Mouse (Mus musculus): Measurements from ENCODE around the gene Aars2.

Gene Aars2

DNA sequence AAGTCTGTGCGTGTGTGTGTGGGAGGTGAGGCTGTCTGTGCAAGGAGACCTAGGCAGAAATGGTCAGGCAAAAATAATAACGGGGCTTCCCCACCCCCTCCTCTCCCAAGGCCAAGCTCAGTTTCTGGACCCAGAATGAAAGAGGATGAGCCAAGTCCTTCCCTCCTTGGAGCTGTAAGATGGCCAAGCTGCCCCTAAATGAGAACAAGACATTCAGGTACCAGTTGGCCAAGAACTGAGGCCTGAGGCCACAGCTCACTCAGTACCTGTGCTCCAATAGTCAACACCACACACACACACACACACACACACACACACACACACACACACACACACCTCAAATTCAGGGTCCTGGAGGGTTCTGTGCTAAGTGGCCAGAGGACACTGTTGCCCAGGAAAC lies 36.1 kb downstream of the Aars2 start:
- in situ Hi-C loops (cut with MboI) = no loop called here

DNA sequence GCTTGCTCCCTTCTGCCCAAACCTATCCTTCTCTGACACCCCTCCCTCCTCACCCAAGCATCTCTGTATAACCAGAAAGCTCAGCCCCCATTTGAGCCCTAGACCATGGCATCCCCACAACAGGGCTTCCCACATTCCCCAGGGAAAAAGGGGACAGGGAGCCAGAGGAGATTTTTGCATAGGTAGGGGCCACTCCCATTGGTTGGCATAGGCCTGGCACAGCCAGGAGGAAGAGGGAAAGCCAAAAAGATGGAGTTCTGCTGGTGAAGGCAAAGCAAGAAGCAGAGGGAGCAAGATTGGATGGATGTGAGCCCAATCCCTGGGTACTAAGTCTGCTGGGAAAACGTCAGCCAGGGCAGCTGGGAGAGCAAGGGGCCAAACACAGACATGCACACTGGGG lies 36.5 kb downstream of the Aars2 start:
- in situ Hi-C loops (cut with MboI) = no loop called here

DNA sequence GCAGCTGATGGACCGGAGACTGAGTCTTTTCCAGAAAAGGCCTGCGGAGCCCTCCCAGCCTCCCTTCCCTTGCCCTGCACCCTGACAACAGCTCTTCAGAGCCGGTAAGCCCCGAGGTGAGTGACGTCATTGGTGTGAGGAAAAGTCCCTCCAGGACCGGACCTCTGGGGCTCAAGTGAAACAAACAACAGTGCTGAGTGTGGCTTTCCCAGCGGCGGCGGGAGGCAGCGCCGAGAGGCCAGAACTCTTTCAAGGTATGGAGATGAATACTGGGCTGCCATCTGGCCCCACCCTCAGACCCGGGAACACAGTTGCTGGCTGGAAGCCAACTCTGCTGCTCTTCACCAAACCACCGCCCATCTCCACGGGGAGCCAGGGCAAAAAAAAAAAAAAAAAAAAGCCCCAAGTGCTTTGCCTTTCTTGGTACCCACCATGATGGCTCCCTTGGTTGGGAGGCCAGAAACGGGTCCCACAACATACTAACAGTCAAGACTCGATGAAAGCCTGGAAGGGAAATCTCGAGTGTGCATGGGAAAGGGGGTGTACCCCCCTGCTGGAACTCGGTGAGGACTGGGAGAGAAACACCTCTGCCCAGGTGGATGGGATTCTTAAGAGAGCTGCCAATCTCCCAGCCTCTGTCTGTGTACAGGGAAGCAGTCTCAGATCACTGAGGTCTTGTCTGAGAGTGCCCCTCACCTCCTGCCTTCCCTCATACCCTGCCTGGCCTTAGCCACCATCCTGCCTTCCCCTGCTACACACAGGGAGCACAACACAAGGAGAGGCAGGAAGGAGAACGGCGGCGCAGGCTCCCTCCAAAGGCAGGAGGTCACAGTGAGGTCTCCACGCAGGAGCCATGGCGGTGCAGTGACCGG lies 37.6 kb downstream of the Aars2 start:
- in situ Hi-C loops (cut with MboI) = no loop called here

DNA sequence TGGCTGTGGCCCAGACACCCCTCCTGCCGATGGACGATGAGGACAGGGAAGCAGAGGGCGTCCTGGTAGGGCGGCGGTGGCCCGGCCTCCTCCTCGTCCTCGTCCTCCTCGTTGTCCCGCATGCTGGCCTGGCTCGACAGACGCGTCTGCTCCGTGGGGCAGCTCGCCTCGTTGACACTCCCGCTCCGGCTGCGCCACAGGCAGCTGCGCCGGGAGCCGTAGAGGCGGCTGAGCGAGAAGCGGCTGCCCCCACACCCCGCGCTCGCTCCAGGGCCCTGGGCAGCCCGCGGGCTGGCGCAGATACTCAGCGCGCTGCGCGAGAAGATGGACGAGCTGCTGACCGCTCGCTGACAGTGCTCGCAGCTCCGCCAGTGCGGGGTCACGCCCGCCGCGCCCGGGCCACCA lies 38.2 kb downstream of the Aars2 start:
- in situ Hi-C loops (cut with MboI) = no loop called here

DNA sequence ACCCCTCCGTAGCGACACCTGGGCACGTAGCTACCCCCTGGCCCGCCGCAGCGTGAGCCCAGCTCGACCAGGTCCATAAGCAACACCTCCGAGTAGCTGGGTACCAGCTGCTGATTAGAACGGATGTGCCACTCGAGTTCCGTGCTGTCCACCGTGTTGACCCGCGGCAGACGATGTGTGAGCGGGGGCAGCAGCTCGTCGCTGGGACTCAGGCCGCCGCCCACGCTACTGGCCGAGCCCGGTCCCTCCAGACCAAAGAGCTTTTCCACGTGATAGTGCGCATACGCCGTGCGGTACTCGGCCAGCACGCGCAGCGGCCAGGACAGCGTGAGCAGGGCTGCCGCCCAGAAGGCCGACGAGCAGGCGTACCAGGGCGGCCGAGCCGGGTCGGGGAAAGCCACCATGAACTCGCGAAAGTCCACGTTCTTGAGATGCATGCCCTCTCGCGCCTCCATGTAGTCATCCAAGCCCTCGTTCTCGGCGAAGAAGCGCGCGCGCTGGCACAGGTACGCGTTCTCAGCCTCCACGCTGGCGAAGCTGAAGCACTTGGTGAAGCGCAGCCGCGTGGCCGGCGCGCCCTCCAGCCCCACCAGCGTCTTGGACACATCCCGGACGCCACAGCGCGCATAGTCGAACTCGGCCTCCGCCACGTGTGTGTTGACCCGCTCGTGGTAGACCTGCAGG lies 38.8 kb downstream of the Aars2 start:
- in situ Hi-C loops (cut with MboI) = no loop called here

DNA sequence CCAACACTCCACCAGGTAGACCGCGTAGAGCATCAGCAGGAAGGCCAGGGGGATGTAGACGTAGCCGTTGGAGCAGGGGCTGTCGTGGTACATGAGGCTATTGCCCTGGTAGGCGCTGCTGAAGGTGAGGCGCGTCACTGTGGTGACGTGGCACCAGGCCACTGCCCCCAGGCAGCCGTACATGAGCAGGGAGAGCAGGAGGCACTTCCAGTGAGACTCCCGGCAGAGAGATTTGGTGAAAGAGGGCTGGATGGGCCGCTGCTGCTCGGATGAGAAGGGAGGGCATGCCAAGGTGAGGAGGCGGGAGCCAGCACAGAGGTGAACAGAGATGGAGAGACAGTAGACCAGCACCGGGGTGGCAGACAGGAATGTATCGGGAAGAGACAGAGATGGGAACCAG lies 40.3 kb downstream of the Aars2 start:
- in situ Hi-C loops (cut with MboI) = no loop called here

DNA sequence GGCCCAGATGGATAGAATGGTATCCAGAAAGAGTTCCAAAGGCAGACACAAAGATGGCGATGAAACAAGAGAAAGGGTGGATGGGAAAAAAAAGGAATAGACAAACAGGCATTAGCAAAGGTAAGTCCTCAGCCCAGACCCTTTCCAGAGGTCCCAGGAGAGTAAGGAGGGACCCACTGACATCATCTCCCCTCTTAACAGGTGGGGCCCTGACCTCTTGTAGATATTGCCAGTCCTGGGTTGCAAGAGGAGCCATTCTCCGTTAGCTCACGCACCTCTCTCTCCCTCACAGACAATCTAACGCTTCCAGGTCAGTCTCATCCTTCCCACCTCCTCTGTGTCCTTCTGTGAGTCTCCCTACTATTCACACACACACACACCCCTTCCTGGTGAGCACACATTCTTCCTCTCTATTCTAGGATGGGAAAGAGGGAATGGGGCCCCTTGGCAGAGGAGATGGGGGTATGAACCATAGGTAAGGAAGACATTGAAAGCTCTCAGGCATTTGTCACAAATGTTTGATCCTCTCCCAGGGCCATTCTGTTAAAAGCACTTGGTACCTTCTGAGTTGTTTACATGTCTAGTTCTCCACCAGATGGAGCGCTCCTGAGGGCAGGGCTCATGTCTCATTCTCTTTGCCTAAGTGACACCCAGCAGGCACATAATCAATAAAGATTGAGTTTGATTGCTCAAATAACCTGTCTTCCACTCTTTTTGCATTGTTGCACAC lies 41.0 kb downstream of the Aars2 start:
- in situ Hi-C loops (cut with MboI) = no loop called here

DNA sequence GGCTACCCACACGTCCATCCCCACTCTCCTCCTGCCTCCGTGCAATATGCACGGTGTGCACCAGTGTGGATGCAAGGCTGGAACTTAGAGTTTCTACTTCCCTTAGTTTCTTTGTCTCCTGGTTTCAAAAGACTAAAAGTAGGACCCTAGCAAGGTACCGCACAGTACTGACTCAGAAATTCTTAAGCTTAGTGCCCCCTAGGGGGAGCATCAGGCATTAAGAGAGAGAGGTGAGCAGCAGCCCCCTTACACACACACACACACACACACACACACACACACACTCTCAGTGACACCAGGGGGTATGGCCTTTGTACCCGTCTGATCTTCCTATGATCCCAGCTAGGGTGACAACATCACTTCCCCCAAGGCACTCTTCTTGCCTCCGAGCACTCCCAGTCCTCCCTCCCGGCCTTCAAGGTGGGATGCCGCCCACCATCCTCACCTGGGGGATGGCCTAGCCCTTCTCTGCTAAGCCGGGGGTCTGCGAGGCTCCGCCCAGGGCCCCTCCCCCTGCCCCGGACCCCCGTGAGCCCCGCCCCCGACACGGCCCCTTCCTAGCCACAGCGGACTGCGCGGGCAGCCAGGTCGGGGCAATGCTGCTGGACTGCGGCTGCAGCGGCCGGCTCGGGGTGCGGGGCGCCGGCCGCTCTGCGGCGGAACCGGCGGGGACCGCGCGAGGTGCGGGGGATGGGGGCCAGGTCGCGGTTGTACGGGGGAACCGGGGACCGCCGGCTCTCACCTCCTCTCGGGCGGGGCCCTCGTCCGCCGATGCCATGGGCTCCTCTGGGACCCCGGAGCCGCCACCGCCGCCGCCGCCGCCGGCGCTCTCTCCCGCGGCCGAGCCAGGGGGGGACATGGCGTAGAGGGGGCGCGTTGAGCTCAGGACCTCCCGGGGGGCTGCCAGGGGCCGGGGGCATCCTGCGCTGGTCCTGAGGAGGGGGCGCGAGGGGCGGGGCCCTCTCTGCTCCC lies 42.2 kb downstream of the Aars2 start:
- in situ Hi-C loops (cut with MboI) = no loop called here

DNA sequence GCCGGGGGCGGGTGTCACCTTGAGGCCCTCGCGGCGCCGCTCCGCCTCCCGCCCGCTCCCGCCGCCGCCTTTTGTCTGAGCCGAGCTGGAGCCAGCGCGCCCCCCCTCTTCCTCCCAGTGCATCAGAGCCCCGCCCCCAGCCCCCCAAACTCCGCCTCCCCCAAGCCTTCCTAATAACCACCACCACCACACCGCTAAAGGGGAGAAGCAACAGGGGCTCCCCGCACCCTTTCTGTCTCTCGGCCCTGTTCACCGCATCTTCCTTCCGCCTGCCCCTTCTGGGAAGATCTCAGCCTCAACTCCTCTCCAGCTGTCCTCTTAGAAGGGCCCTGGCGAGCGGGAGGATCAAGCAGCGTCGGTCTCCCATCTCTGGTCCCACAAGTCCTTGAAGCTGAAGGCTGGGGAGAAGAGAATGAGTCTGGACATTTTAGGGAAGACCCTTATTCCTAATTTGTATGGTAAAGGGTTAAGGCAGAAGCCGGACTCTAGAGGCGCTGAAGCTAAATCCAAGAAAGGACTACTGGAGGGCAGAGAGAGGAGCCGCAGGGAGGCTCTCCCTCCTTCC lies 43.1 kb downstream of the Aars2 start, which contains the start of gene Tmem151b:
Gene Tmem151b (minus strand): TSS at position 61 of the 565 bp plus-strand sequence.
- in situ Hi-C loops (cut with MboI) = loop anchor here (5.0 kb wide), 1 partner anchor 32 kb away; no protein-coding TSS in a partner anchor

DNA sequence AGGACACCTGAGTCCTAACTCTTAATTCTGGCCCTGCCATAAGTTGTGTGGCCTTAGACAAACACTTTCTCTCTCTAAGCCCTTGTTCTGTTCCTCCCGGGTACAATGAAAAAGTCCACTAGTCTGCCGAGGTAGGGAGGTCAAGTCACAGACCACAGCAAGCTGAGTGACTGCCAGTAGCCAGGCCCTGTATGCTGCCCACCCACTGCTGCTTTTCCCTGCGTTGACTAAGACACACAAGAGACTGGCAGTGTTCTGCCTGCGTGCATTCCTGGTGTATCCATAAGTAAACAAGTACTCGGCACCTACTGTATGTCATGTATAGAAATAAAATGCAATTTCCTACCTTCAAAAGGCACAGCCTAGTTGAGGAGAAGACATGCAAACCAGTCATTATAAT lies 43.6 kb downstream of the Aars2 start:
- in situ Hi-C loops (cut with MboI) = loop anchor here (5.0 kb wide), 1 partner anchor 33 kb away; no protein-coding TSS in a partner anchor

DNA sequence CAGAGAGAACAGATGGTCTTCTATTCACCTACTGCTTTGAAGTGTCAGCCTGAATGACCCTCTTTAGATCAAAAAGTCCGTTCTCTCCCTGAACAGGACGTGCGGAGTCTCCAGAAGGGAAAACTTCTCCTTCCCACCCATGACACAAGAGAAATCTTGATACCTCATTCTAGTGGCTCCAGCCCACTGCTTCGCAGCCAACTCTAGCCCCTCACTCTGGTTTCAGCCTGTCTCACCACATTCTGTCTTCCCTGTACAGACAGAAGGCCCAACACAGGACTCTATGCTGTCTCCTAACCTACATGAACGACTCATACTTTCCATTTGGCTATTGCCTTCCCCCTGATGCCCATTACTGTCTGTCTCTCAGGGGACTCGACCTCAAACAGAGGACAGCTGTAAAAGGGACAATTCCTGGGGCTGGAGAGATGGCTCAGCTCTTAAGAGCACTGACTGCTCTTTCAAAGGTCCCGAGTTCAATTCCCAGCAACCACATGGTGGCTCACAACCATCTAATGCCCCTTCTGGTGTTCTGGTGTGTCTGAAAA lies 44.7 kb downstream of the Aars2 start:
- in situ Hi-C loops (cut with MboI) = loop anchor here (5.0 kb wide), 1 partner anchor 34 kb away; no protein-coding TSS in a partner anchor

DNA sequence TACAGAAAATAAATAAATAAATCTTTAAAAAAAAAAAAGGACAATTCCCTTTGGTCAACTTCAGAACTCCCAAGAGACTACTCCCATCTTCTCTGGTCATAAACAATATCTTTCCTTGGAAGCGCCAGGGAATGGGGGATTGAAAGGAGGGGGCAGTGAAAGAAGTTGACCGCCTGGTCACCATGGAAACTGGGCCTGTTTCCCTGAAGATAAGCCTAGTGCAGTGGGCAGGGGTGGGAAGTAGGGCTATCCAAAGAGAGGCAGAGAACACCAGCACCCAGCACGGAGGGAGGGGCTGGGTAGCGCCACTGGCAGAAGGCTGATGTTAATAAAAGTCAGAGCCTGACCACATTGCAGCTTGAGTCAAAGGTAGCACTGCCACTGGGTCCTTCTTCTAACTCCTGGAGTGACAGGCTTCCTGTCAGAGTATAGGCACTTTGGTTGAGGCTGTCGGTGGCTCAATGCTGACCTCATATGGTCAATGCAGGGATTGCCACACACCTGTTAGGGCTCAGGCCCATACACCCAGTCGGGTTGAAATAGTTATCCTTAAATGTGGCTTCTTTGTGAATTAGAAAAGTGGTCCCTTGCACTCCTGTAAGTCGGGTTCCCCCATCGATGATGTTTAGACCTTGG lies 45.3 kb downstream of the Aars2 start:
- in situ Hi-C loops (cut with MboI) = loop anchor here (5.0 kb wide), 1 partner anchor 35 kb away; no protein-coding TSS in a partner anchor

DNA sequence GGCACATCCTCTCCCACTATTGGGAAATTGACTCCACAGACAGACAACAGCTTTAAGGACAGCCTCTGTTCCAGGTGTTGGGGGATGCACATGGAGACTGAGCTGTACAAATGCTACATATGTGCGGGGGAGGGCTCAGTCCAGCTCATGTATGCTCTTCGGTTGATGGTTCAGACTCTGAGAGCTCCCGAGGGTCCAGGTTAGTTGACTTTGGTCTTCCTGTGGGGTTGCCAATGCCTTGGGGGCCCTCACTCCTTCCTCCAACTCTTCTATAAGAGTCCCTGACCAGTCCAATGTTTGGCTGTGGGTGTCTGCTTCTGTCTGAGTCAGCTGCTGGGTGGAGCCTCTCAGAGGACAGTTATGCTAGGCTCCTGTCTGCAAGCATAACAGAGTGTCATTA lies 46.4 kb downstream of the Aars2 start:
- in situ Hi-C loops (cut with MboI) = loop anchor here (5.0 kb wide), 1 partner anchor 36 kb away; no protein-coding TSS in a partner anchor

DNA sequence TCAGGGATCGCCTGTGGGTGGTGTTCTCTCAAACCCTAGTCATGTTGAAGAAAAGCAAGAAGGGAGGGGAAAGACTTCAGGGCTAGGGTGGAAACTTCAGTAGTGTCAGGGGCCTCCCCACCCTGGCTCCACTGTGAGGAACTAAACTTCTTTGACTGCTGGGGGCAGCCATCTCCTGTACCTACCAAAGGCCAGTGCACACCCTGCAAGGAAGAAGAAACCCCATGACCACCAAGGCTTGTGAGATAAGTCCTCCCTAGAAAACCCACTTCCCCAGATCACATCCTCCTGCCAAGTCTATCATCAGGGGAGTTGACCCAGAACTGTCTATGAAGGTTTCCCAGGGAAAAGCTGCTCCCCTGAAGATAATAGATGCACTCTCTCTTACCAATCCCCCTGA lies 47.8 kb downstream of the Aars2 start:
- in situ Hi-C loops (cut with MboI) = loop anchor here (5.0 kb wide), 1 partner anchor 37 kb away; no protein-coding TSS in a partner anchor

DNA sequence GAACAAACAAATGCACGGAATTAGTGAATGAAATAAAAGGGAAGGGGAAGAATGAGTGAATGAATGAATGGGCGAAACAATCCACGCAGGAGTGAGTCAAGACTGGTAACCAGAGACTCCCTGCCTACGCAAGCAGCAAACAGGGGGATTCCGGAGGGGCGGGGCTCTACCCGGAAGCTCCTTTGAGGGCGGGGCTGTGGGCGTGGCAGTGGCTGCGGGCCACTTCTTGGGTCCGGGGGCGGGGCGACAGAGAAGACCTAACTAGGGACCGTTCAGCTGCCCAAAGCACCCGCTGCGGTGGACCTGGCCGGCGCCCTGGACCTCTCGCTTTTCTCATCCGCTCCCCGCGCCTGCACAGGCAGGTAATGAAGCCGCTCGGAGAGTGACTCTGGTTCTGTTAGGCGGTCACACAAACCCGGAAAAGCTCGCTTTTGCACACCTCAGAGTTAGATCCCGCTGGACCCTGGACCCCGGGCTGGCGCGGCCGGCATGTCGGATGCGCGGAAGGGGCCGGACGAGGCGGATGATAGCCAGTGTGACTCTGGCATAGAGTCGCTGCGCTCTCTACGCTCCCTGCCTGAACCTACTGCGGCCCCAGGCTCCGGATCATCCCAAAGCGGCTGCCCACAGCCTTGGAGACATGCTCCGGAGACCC lies 48.9 kb downstream of the Aars2 start, which contains the start of gene Nfkbie:
Gene Nfkbie (plus strand): TSS at position 252 of the 655 bp plus-strand sequence.
- in situ Hi-C loops (cut with MboI) = no loop called here

DNA sequence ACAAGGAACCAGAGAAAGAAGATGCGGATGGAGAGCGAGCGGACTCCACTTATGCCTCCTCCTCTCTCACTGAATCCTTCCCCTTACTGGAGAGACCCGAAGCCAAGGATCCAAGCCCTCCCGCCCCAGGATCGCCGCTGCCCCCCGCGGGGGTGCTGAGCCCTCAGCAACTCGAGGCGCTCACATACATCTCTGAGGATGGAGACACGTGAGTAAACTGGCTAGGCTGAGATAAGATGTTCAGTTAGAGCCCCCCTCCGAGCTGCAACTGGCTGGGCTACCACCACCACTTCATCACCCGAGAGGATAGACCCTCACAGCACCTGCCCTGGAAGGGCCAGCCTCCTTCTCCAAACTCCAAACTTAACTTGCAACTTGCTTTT lies 49.5 kb downstream of the Aars2 start:
- in situ Hi-C loops (cut with MboI) = no loop called here

DNA sequence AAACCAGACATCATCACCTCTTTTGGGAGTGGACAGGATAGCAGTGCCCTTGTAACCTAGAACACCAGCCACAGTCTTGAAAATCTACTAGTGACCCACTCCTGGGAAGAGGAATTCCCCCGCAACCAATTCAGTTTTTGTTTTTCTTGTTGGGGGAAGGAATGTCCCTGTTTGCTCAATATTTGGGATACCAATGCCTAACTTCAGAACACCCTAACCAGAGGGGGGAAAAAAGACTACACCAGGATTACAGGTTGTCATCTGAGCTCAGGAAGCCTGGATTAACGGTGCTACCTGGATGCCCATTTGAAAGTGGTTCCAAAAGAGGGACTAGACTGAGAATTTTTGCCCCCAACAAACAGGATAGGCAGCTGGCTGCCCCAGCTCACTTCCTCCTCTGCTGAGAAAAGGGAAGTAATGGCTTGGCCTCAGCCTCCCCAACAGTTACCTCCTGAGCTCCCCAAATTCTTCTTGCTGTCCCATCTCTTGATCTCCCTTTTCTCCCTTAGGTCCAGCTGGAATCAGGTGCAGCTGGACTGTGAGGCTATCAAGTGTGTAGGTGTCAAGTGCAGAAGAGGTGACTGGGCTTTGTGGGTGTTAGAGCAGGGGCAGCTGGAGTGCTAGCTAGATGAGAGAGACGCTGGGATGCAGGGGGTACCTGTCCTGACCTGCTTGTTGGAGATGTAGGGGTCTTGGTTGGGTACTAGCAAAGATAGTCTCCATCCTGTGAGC lies 50.0 kb downstream of the Aars2 start:
- in situ Hi-C loops (cut with MboI) = no loop called here

DNA sequence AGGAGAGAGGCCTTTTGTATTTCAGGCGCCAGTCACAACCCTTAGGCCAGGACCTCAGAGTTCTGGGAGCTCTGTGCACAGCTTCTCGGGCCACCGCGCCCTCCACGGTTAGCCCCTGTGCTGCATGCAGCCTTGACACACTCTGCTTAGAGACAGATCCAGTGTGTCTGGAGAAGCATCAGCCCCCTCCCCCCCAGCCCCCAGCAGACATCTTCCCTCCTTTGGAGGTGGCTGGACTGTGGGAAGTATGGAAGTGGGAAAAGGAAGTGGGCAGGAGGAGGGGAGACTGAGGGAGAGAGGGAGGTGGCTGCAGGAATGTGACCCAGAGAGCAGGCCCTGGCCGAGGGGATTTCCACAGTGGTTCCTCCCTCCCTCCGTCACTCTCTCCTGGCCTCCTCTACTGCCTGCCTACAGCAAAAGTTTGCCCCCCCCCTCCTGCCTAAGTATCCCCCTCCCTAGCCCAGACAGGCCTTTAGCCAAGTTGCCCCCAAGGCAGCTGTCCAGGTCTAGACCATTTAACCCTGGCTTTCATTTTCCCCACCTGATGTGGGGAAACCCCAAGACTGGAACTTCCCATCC lies 50.7 kb downstream of the Aars2 start:
- in situ Hi-C loops (cut with MboI) = no loop called here
